Comparison of ENCODE assay signal across 8 mouse cellular contexts in genomic region chr5:148398451-148398765, GRCm38 (mm10). TPM values are rescaled to one million over a fixed set of nuclear protein-coding genes. Genes with fewer than 3 reads are reported as not detected.
DNase-seq lines count a peak whose midpoint lies in the region; ATAC-seq and TF ChIP-seq lines count a peak whose summit lies in the region.

No protein-coding gene starts in this region.

- WGBS in spleen, adult 2 months, result 33% methylated on average over 6 of the region's 6 CpGs
- 51% methylated on average over 6 of the region's 6 CpGs for WGBS in limb, embryonic 14.5 days
- WGBS in stomach, postnatal 0 days, result 38% methylated on average over 6 of the region's 6 CpGs

- H3K36me3 ChIP-seq in spleen, adult 2 months (ENCODE audit: control insufficient read depth, insufficient read depth, low read length), result no peaks in the 10 kb centered on the region; the same call in 1 of the 2 replicates
- 0 out of 2 replicates have a peak, but pooled peaks cover 4% of the 10 kb centered on the region for H3K36me3 ChIP-seq in limb, embryonic 14.5 days (ENCODE audit: control insufficient read depth, insufficient read depth, low read length)
- H3K36me3 ChIP-seq in stomach, postnatal 0 days (ENCODE audit: control insufficient read depth, insufficient read depth, low read length), result no peaks in the 10 kb centered on the region

- no peak for ATAC-seq in limb, embryonic 14.5 days (ENCODE audit: low FRiP score, low read depth)
- no peak for ATAC-seq in stomach, postnatal 0 days (ENCODE audit: low FRiP score, low TSS enrichment)

- H3K4me1 ChIP-seq in spleen, adult 2 months (ENCODE audit: control insufficient read depth, insufficient read depth, insufficient read length), result no peaks in the 10 kb centered on the region; the same call in none of the 2 replicates
- peaks cover 5% of the 10 kb centered on the region for H3K4me1 ChIP-seq in limb, embryonic 14.5 days (ENCODE audit: control insufficient read depth, insufficient read depth, low read length)
- H3K4me1 ChIP-seq in stomach, postnatal 0 days (replicated peaks; ENCODE audit: control insufficient read depth, insufficient read depth), result 0 out of 2 replicates have a peak, but pooled peaks cover 2% of the 10 kb centered on the region

- H3K4me2 ChIP-seq in limb, embryonic 14.5 days (replicated peaks; ENCODE audit: low read depth, low read length, severe bottlenecking), result peak overlapping the region; percentile 99
- peak overlapping the region; percentile 94 for H3K4me2 ChIP-seq in stomach, postnatal 0 days (replicated peaks; ENCODE audit: low read depth)

- TF ChIP-seq POLR2A in spleen, adult 2 months (IDR thresholded peaks at IDR 0.05; ENCODE audit: low read depth, low read length), result no peak
- TF ChIP-seq POLR2A in limb, embryonic 14.5 days (IDR thresholded peaks at IDR 0.05; ENCODE audit: borderline replicate concordance, extremely low read depth, insufficient read depth, insufficient read length), result no peak

- TF ChIP-seq EP300 in stomach, postnatal 0 days (optimal IDR thresholded peaks at IDR 0.05), result no peak

- H3K4me3 ChIP-seq in spleen, adult 2 months (ENCODE audit: extremely low read depth, insufficient read depth, insufficient read length), result peak overlapping the region; percentile 92; the same call in 1 of the 2 replicates
- peak overlapping the region; percentile 74 for H3K4me3 ChIP-seq in limb, embryonic 14.5 days (replicated peaks; ENCODE audit: low read length)
- peak overlapping the region; percentile 73 for H3K4me3 ChIP-seq in stomach, postnatal 0 days (ENCODE audit: low read depth, low read length)

- intact Hi-C loops in left cerebral cortex, postnatal 36 days (cut with DNase I), result loop anchor here (5.0 kb wide), 1 partner anchor 154 kb away; the partner anchor contains the start of gene Ubl3

- no peaks in the 10 kb centered on the region for H3K9me3 ChIP-seq in limb, embryonic 14.5 days (ENCODE audit: control insufficient read depth, low read length)
- no peaks in the 10 kb centered on the region for H3K9me3 ChIP-seq in stomach, postnatal 0 days (ENCODE audit: control insufficient read depth, low read length)

- no peak for DNase-seq in spleen, adult 2 months (ENCODE audit: low read depth in 1 of 2, low spot score in 2 of 2)
- no peak for DNase-seq in spleen, adult 18-20 months
- peak; percentile 20 for DNase-seq in fibroblast of lung, adult 2 months (ENCODE audit: low read depth)
- no peak for DNase-seq in limb, embryonic 14.5 days (ENCODE audit: low spot score)
- no peak for DNase-seq in stomach, postnatal 0 days (ENCODE audit: low spot score)
- no peak for DNase-seq in retina, postnatal 1 day
- DNase-seq in ovary, postnatal 10 days (ENCODE audit: low spot score), result no peak
- no peak for DNase-seq in left cerebral cortex, postnatal 36 days (ENCODE audit: low spot score in 2 of 2)

- H3K9ac ChIP-seq in limb, embryonic 14.5 days (ENCODE audit: low read depth, low read length, severe bottlenecking), result peak overlapping the region; percentile 66
- peak overlapping the region; percentile 87; the same call in 1 of the 2 replicates for H3K9ac ChIP-seq in stomach, postnatal 0 days (ENCODE audit: low read length)

- no peak for TF ChIP-seq CTCF in spleen, adult 2 months (IDR thresholded peaks at IDR 0.05; ENCODE audit: extremely low read depth, insufficient read depth, insufficient read length, insufficient replicate concordance)
- TF ChIP-seq CTCF in stomach, postnatal 0 days (IDR thresholded peaks at IDR 0.05; ENCODE audit: low read depth), result no peak

- H3K27me3 ChIP-seq in spleen, adult 2 months (ENCODE audit: control insufficient read depth, insufficient read depth, low read length), result no peaks in the 10 kb centered on the region
- no peaks in the 10 kb centered on the region for H3K27me3 ChIP-seq in limb, embryonic 14.5 days (ENCODE audit: control insufficient read depth, insufficient read depth, low read length)
- H3K27me3 ChIP-seq in stomach, postnatal 0 days (ENCODE audit: control insufficient read depth, insufficient read depth, low read length), result no peaks in the 10 kb centered on the region

- no peak overlapping the region for H3K27ac ChIP-seq in spleen, adult 2 months (ENCODE audit: insufficient read depth, low read length)
- H3K27ac ChIP-seq in limb, embryonic 14.5 days (replicated peaks; ENCODE audit: low read depth, low read length), result no peak overlapping the region
- no peak overlapping the region for H3K27ac ChIP-seq in stomach, postnatal 0 days (replicated peaks)

RNA-seq across cellular contexts. Expression of gene Slc7a1, which starts 1.3 kb away (rescaled TPM):
- 8.8 and 9.3 TPM in 2 replicates for polyA plus RNA-seq in spleen, adult 2 months (2012; rRNA removed)
- 8.1 and 9.3 TPM in 2 replicates for polyA plus RNA-seq in limb, embryonic 14.5 days (2012; rRNA removed)
- polyA plus RNA-seq in limb, embryonic 14.5 days (2014; fragmentation: Nextera tagmentation; extraction: Ambion mirVana), result 22.5 and 27.0 TPM in 2 replicates
- 17.8 and 20.9 TPM in 2 replicates for polyA plus RNA-seq in stomach, postnatal 0 days (2015; fragmentation: Nextera tagmentation; extraction: Ambion mirVana)
- 10 to 100 TPM; 28.1 to 28.5 TPM for total RNA-seq in left cerebral cortex, postnatal 36 days (2021)
